Mouse (Mus musculus) heart, embryonic 14.5 days (tissue): ENCODE results near the gene Ncl. TPM values are rescaled to one million over a fixed set of nuclear protein-coding genes. Genes with fewer than 3 reads are reported as not detected.

Experiments used
- ATAC-seq: fragments of 200-750 bp; cut with Nextera tagmentation; 2 replicates; pipeline ENCODE4 v1.8.0; 2017; ENCODE audit warnings: low read depth, moderate TSS enrichment; ENCODE audit not compliant: insufficient number of reproducible peaks, insufficient read depth, low FRiP score
- H3K27ac ChIP-seq, 2 experiments: fragments of 200-500 bp in 1 of 2; fragments of 300-500 bp in 1 of 2; sonication (generic) in 1 of 2; replicated peaks in 1 of 2; 2 replicates each; pipeline ENCODE4 v1.5.1; 2012 to 2014; ENCODE audit warnings: low read depth in 2 of 2, low read length in 2 of 2, control low read depth in 1 of 2, mild to moderate bottlenecking in 1 of 2, mixed read lengths in 1 of 2; ENCODE audit not compliant: control insufficient read depth in 1 of 2, insufficient read depth in 1 of 2
- H3K27me3 ChIP-seq: fragments of 300-500 bp; sonication (generic); 2 replicates; pipeline ENCODE4 v1.6.1; 2014; ENCODE audit warnings: mild to moderate bottlenecking, low read length, control low read depth; ENCODE audit not compliant: control insufficient read depth, insufficient read depth
- H3K36me3 ChIP-seq: fragments of 300-500 bp; sonication (generic); 2 replicates; pipeline ENCODE4 v1.6.1; 2014; ENCODE audit warnings: mild to moderate bottlenecking, control low read depth, low read length, mixed read lengths; ENCODE audit not compliant: control insufficient read depth, insufficient read depth
- H3K4me1 ChIP-seq, 2 experiments: fragments of 200-500 bp in 1 of 2; fragments of 300-500 bp in 1 of 2; sonication (generic) in 1 of 2; 2 replicates each; pipeline ENCODE4 v1.6.1; 2012 to 2014; ENCODE audit warnings: low read length in 2 of 2, control low read depth in 1 of 2, mixed read lengths in 1 of 2; ENCODE audit not compliant: control insufficient read depth in 2 of 2, insufficient read depth in 2 of 2
- H3K4me2 ChIP-seq: fragments of 300-500 bp; sonication (generic); 2 replicates; pipeline ENCODE4 v1.6.1; 2014; ENCODE audit warnings: mild to moderate bottlenecking, low read length
- H3K4me3 ChIP-seq, 2 experiments: fragments of 200-500 bp in 1 of 2; fragments of 300-500 bp in 1 of 2; sonication (generic) in 1 of 2; 2 replicates each; pipeline ENCODE4 v1.5.1; 2012 to 2014; ENCODE audit warnings: low read length in 2 of 2, mild to moderate bottlenecking in 2 of 2, control low read depth in 1 of 2, low read depth in 1 of 2, moderate library complexity in 1 of 2; ENCODE audit not compliant: control insufficient read depth in 1 of 2, insufficient read depth in 1 of 2
- H3K9ac ChIP-seq: fragments of 300-500 bp; sonication (generic); 2 replicates; pipeline ENCODE4 v1.6.1; 2014; ENCODE audit warnings: mild to moderate bottlenecking, low read length
- H3K9me3 ChIP-seq: fragments of 300-500 bp; sonication (generic); 2 replicates; pipeline ENCODE4 v1.6.1; 2016; ENCODE audit warnings: low read length, control low read depth; ENCODE audit not compliant: control insufficient read depth
- WGBS: fragments of 180-500 bp; shearing (Covaris S2); extraction: QIAGEN DNeasy Blood & Tissue Kit; methylation state at CpG from one replicate; pipeline ENCODE4 v1.1.7; 2014; 5-methylcytosine and 5-hydroxymethylcytosine counted together
- polyA plus RNA-seq: library from polyadenylated mRNA; unstranded; fragments of >200 nt; fragmentation: Nextera tagmentation; extraction: Ambion mirVana; gene quantifications from 2 replicates; pipeline ENCODE4 v1.2.1, GENCODE M21; 2014

The Ncl gene
- polyA plus RNA-seq, 1 experiment from 2014 or later = 177 TPM

GRCm38 (mm10) chr1:86303873-86304250 lies 55.3 kb downstream of the Ncl start:
- H3K9me3 ChIP-seq = no peaks in the 10 kb centered on the region
- H3K36me3 ChIP-seq = no peaks in the 10 kb centered on the region
- no peak for ATAC-seq
- no peak overlapping the region for H3K27ac ChIP-seq
- peak overlapping the region; percentile 65; the same call in 1 of the 2 replicates for H3K9ac ChIP-seq
- peak overlapping the region; percentile 61 to 67 for H3K4me3 ChIP-seq
- H3K27me3 ChIP-seq = peaks cover 48% of the 10 kb centered on the region
- WGBS = 4% methylated on average over 15 of the region's 16 CpGs
- H3K4me1 ChIP-seq = peaks cover 7 to 9% of the 10 kb centered on the region in 2 experiments; a peak in 3 of 4 replicates
- H3K4me2 ChIP-seq = peak overlapping the region; percentile 89

DNA sequence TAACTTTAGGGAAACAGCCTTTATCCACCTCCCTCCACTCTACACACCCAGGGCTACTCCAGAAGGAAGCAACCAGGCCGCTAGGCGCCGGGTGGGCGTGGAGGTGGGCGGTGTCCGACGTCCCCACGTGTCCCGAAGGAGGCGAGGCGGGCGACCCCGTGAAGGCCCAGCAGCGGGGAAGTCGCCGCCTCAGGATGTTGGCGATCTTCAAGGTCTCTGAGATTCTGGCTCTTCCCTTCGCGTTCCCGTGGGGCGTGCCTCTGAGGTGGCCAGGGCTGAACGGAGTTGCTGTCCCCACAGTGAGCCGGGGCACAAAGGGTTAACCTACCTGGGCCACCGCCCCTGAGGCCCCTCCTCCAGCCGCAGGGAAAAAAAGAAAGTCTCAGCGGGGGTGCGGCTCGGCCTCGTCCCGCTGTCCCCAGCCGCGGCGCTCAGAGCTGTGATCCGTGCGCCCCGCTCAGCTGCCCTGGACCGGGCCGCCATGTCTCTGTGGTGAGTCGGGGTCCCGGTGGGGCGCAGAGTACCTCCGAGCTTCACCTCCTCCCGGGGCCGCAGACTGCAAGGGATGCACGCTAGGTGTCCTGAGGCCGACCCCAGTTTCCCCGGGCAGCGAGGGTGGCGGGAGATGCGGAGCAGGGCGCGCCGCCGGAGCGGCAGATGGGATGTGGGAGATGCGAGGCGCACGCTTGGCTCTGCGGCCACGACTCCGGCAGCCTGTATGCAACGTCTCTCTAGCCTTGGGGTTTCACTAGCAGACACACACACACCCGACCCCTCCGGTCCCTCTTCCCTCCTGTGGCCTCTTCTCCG lies 55.9 kb downstream of the Ncl start:
- Histone ChIP-seq H3K4me1 (peaks cover 7 to 9% of the 10 kb centered on the region in 2 experiments; a peak in 3 of 4 replicates), H3K27me3 (peaks cover 48% of the 10 kb centered on the region), H3K4me3 (peak overlapping the region; percentile 61 to 67), H3K36me3 (no peaks in the 10 kb centered on the region), H3K27ac (no peak overlapping the region), H3K4me2 (peak overlapping the region; percentile 89), H3K9me3 (no peaks in the 10 kb centered on the region), H3K9ac (peak overlapping the region; percentile 65)
- ATAC-seq = peak; percentile 47; the same call in 1 of the 2 replicates
- 1% methylated on average over 62 of the region's 65 CpGs for WGBS

- no peaks in the 10 kb centered on the region for H3K9me3 ChIP-seq
- H3K36me3 ChIP-seq = no peaks in the 10 kb centered on the region
- H3K4me1 ChIP-seq = peaks cover 7 to 9% of the 10 kb centered on the region in 2 experiments; a peak in 3 of 4 replicates
- H3K27ac ChIP-seq = no peak within 1 kb of the TSS
- WGBS = 37% methylated on average over 6 of the region's 6 CpGs
- H3K27me3 ChIP-seq = peaks cover 48% of the 10 kb centered on the region
- peak within 1 kb of the TSS; percentile 65 for H3K9ac ChIP-seq
- peak within 1 kb of the TSS; percentile 89 for H3K4me2 ChIP-seq
- H3K4me3 ChIP-seq = peak within 1 kb of the TSS; percentile 61 to 67
- no peak for ATAC-seq
Observed at GRCm38 (mm10) chr1:86302532-86302931, 56.7 kb downstream of the Ncl start, which contains the start of gene B3gnt7. TSS of gene B3gnt7 (plus strand) at chr1:86302832.

DNA sequence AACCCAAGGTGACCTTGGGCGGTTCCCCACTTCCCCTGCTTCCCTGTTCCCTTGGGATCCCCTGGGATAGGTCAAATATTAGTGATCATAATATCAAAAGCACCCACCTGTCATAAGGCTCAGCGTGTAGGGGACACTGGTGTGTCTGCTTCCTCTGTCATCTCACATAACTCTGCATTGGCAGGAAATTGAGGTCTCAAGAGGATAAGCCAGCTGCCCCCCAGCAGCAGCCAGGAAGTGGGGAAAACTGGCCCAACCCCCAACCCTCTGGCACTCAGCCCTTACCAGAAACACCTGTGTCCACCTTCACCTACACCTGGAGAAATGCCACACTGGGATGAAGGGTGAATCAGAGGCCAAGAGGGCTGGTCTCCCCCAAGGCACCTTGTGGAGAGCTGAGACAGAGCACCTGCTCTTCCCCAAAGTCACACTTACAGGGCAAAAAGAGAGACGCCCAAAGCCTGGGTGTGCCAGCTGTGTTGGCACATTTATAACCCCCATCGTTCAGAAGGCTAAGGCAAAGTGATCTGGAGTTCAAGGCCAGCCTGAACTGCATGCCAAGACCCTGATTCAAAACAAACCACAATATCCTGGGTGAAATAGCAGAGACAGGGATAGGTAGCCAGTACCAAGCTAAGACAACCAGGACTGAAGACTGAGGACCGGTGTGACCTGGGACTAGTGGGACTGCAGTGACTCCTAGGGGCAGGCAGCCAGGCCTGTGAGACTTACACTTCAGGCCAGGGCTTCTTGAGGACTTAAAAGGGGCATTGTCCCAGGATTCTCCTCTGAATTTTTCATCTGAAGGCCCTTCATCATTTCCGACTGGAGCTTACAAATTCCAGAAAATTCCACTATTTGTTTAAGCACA lies 57.7 kb downstream of the Ncl start:
- Histone ChIP-seq H3K4me1 (peaks cover 7 to 9% of the 10 kb centered on the region in 2 experiments; a peak in 3 of 4 replicates), H3K27me3 (peaks cover 48% of the 10 kb centered on the region), H3K4me3 (no peak overlapping the region), H3K9me3 (no peaks in the 10 kb centered on the region), H3K27ac (no peak overlapping the region), H3K4me2 (no peak overlapping the region), H3K9ac (no peak overlapping the region), H3K36me3 (no peaks in the 10 kb centered on the region)
- ATAC-seq = no peak
- WGBS = 46% methylated on average over 6 of the region's 6 CpGs

- H3K9ac ChIP-seq = no peak overlapping the region
- peaks cover 46% of the 10 kb centered on the region for H3K27me3 ChIP-seq
- peaks cover 7 to 9% of the 10 kb centered on the region in 2 experiments; a peak in 3 of 4 replicates for H3K4me1 ChIP-seq
- no peak overlapping the region for H3K4me2 ChIP-seq
- no peak overlapping the region for H3K4me3 ChIP-seq
- H3K36me3 ChIP-seq = no peaks in the 10 kb centered on the region
- H3K9me3 ChIP-seq = no peaks in the 10 kb centered on the region
- no peak overlapping the region for H3K27ac ChIP-seq
- 58% methylated on average over 7 of the region's 7 CpGs for WGBS
- ATAC-seq = no peak
Observed at GRCm38 (mm10) chr1:86300731-86301130, 58.5 kb downstream of the Ncl start.

GRCm38 (mm10) chr1:86300093-86300492 lies 59.1 kb downstream of the Ncl start:
- Histone ChIP-seq H3K4me1 (peaks cover 7 to 9% of the 10 kb centered on the region in 2 experiments; a peak in 3 of 4 replicates), H3K4me3 (no peak overlapping the region), H3K4me2 (no peak overlapping the region), H3K27me3 (peaks cover 40% of the 10 kb centered on the region), H3K9ac (no peak overlapping the region), H3K9me3 (no peaks in the 10 kb centered on the region), H3K27ac (no peak overlapping the region), H3K36me3 (no peaks in the 10 kb centered on the region)
- no peak for ATAC-seq
- 33% methylated on average over 2 of the region's 2 CpGs for WGBS
